Mouse (Mus musculus): Measurements from ENCODE around the gene Sppl2b.

DNA sequence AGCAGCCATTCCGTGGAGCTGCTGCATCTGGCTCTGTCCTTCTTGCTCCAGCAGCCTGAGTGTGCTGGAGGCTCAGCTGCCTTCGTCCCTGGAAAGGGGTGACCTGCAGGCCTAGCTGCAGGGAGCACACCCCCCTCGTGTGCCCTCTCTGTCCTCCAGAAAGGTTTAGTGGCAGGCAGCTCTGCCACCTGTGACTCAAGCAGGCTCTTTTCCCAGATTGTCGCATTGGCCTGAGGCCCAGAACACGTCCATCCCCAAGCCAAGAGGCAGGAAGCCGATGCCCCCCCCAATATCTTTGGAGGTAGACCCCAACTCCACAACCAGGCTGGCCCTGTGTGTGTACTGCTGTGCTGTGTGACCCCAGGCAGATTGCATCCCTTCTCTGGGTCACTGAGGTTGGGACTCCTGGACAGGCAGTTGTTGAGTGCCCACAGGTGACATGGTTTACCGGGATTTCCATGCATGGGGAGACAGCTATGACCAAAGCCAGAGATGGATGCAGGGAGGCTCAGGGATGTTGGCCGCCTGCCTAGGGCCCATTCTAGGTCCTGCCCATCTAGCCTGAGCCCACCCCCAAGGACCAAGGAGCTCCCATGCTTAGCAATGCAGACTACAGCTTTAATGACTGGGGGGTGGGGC is 9.9 kb upstream of the Sppl2b start:
- TF ChIP-seq CTCF (IDR thresholded peaks at IDR 0.05; ENCODE audit: control insufficient read depth, insufficient read depth, low read length) (no peak), POLR2A (IDR thresholded peaks at IDR 0.05; ENCODE audit: borderline replicate concordance, control insufficient read depth, low read depth, low read length) (no peak)

All from bone marrow, adult 2 months (tissue).